Mouse (Mus musculus): ENCODE results near the gene Dlgap1. TPM values are rescaled to one million over a fixed set of nuclear protein-coding genes. Genes with fewer than 3 reads are reported as not detected.

Gene Dlgap1
- polyA plus RNA-seq, 1 experiment, result 0.06 TPM

- TF ChIP-seq CTCF (IDR thresholded peaks at IDR 0.05; ENCODE audit: extremely low read depth, insufficient read depth, insufficient read length, insufficient replicate concordance), result no peak
- no peak for TF ChIP-seq POLR2A (IDR thresholded peaks at IDR 0.05; ENCODE audit: low read depth, low read length)
- 83% methylated on average over 5 of the region's 5 CpGs for WGBS
- no peak for DNase-seq (ENCODE audit: low read depth in 1 of 2, low spot score in 2 of 2)
- Histone ChIP-seq H3K27me3 (ENCODE audit: control insufficient read depth, insufficient read depth, low read length) (no peaks in the 10 kb centered on the region), H3K27ac (ENCODE audit: insufficient read depth, low read length) (no peak overlapping the region), H3K4me3 (ENCODE audit: extremely low read depth, insufficient read depth, insufficient read length) (no peak overlapping the region), H3K36me3 (ENCODE audit: control insufficient read depth, insufficient read depth, low read length) (no peaks in the 10 kb centered on the region), H3K4me1 (ENCODE audit: control insufficient read depth, insufficient read depth, insufficient read length) (no peaks in the 10 kb centered on the region)
These were observed 636.8 kb downstream of the Dlgap1 start for GRCm38 (mm10) chr17:70605659-70606058.

GRCm38 (mm10) chr17:70612171-70612570, 643.3 kb downstream of the Dlgap1 start:
- WGBS, result 83% methylated on average over 6 of the region's 6 CpGs
- TF ChIP-seq CTCF (IDR thresholded peaks at IDR 0.05; ENCODE audit: extremely low read depth, insufficient read depth, insufficient read length, insufficient replicate concordance) (no peak), POLR2A (IDR thresholded peaks at IDR 0.05; ENCODE audit: low read depth, low read length) (no peak)
- Histone ChIP-seq H3K4me3 (ENCODE audit: extremely low read depth, insufficient read depth, insufficient read length) (no peak overlapping the region), H3K4me1 (ENCODE audit: control insufficient read depth, insufficient read depth, insufficient read length) (no peaks in the 10 kb centered on the region), H3K36me3 (ENCODE audit: control insufficient read depth, insufficient read depth, low read length) (no peaks in the 10 kb centered on the region), H3K27me3 (ENCODE audit: control insufficient read depth, insufficient read depth, low read length) (no peaks in the 10 kb centered on the region), H3K27ac (ENCODE audit: insufficient read depth, low read length) (no peak overlapping the region)
- DNase-seq (ENCODE audit: low read depth in 1 of 2, low spot score in 2 of 2), result no peak

- H3K36me3 ChIP-seq (ENCODE audit: control insufficient read depth, insufficient read depth, low read length), result no peaks in the 10 kb centered on the region
- TF ChIP-seq CTCF (IDR thresholded peaks at IDR 0.05; ENCODE audit: extremely low read depth, insufficient read depth, insufficient read length, insufficient replicate concordance) (no peak), POLR2A (IDR thresholded peaks at IDR 0.05; ENCODE audit: low read depth, low read length) (no peak)
- no peak overlapping the region for H3K4me3 ChIP-seq (ENCODE audit: extremely low read depth, insufficient read depth, insufficient read length)
- 83% methylated on average over 7 of the region's 7 CpGs for WGBS
- no peak for DNase-seq (ENCODE audit: low read depth in 1 of 2, low spot score in 2 of 2)
- no peak overlapping the region for H3K27ac ChIP-seq (ENCODE audit: insufficient read depth, low read length)
- H3K4me1 ChIP-seq (ENCODE audit: control insufficient read depth, insufficient read depth, insufficient read length), result no peaks in the 10 kb centered on the region
- no peaks in the 10 kb centered on the region for H3K27me3 ChIP-seq (ENCODE audit: control insufficient read depth, insufficient read depth, low read length)
These were observed 645.0 kb downstream of the Dlgap1 start for GRCm38 (mm10) chr17:70613897-70614296.

GRCm38 (mm10) chr17:70614407-70615060, 645.7 kb downstream of the Dlgap1 start:
- Histone ChIP-seq H3K27me3 (ENCODE audit: control insufficient read depth, insufficient read depth, low read length) (no peaks in the 10 kb centered on the region), H3K36me3 (ENCODE audit: control insufficient read depth, insufficient read depth, low read length) (no peaks in the 10 kb centered on the region), H3K4me1 (ENCODE audit: control insufficient read depth, insufficient read depth, insufficient read length) (no peaks in the 10 kb centered on the region), H3K27ac (ENCODE audit: insufficient read depth, low read length) (no peak overlapping the region), H3K4me3 (ENCODE audit: extremely low read depth, insufficient read depth, insufficient read length) (no peak overlapping the region)
- WGBS, result 87% methylated on average over 5 of the region's 5 CpGs
- TF ChIP-seq CTCF (IDR thresholded peaks at IDR 0.05; ENCODE audit: extremely low read depth, insufficient read depth, insufficient read length, insufficient replicate concordance) (no peak), POLR2A (IDR thresholded peaks at IDR 0.05; ENCODE audit: low read depth, low read length) (no peak)
- no peak for DNase-seq (ENCODE audit: low read depth in 1 of 2, low spot score in 2 of 2)

- WGBS, result 83% methylated on average over 8 of the region's 8 CpGs
- Histone ChIP-seq H3K4me1 (ENCODE audit: control insufficient read depth, insufficient read depth, insufficient read length) (no peaks in the 10 kb centered on the region), H3K27ac (ENCODE audit: insufficient read depth, low read length) (no peak overlapping the region), H3K36me3 (ENCODE audit: control insufficient read depth, insufficient read depth, low read length) (no peaks in the 10 kb centered on the region), H3K27me3 (ENCODE audit: control insufficient read depth, insufficient read depth, low read length) (no peaks in the 10 kb centered on the region), H3K4me3 (ENCODE audit: extremely low read depth, insufficient read depth, insufficient read length) (no peak overlapping the region)
- TF ChIP-seq CTCF (IDR thresholded peaks at IDR 0.05; ENCODE audit: extremely low read depth, insufficient read depth, insufficient read length, insufficient replicate concordance) (no peak), POLR2A (IDR thresholded peaks at IDR 0.05; ENCODE audit: low read depth, low read length) (no peak)
- no peak for DNase-seq (ENCODE audit: low read depth in 1 of 2, low spot score in 2 of 2)
These were observed 653.6 kb downstream of the Dlgap1 start for GRCm38 (mm10) chr17:70622493-70622892.

GRCm38 (mm10) chr17:70626396-70626795, 657.5 kb downstream of the Dlgap1 start:
- 87% methylated on average over 9 of the region's 9 CpGs for WGBS
- H3K27me3 ChIP-seq (ENCODE audit: control insufficient read depth, insufficient read depth, low read length), result no peaks in the 10 kb centered on the region
- no peak overlapping the region for H3K4me3 ChIP-seq (ENCODE audit: extremely low read depth, insufficient read depth, insufficient read length)
- DNase-seq (ENCODE audit: low read depth in 1 of 2, low spot score in 2 of 2), result no peak
- no peaks in the 10 kb centered on the region for H3K4me1 ChIP-seq (ENCODE audit: control insufficient read depth, insufficient read depth, insufficient read length)
- H3K36me3 ChIP-seq (ENCODE audit: control insufficient read depth, insufficient read depth, low read length), result no peaks in the 10 kb centered on the region
- H3K27ac ChIP-seq (ENCODE audit: insufficient read depth, low read length), result no peak overlapping the region
- TF ChIP-seq POLR2A (IDR thresholded peaks at IDR 0.05; ENCODE audit: low read depth, low read length), result no peak

GRCm38 (mm10) chr17:70626925-70627324, 658.1 kb downstream of the Dlgap1 start:
- DNase-seq (ENCODE audit: low read depth in 1 of 2, low spot score in 2 of 2), result no peak
- Histone ChIP-seq H3K4me3 (ENCODE audit: extremely low read depth, insufficient read depth, insufficient read length) (no peak overlapping the region), H3K36me3 (ENCODE audit: control insufficient read depth, insufficient read depth, low read length) (no peaks in the 10 kb centered on the region), H3K27me3 (ENCODE audit: control insufficient read depth, insufficient read depth, low read length) (no peaks in the 10 kb centered on the region), H3K4me1 (ENCODE audit: control insufficient read depth, insufficient read depth, insufficient read length) (no peaks in the 10 kb centered on the region), H3K27ac (ENCODE audit: insufficient read depth, low read length) (no peak overlapping the region)
- WGBS, result 86% methylated on average over 6 of the region's 6 CpGs
- TF ChIP-seq POLR2A (IDR thresholded peaks at IDR 0.05; ENCODE audit: low read depth, low read length) (no peak), CTCF (IDR thresholded peaks at IDR 0.05; ENCODE audit: extremely low read depth, insufficient read depth, insufficient read length, insufficient replicate concordance) (no peak)

All from spleen, adult 2 months (tissue).